Mouse (Mus musculus) hindbrain, embryonic 14.5 days (tissue): ENCODE results near the gene Methig1. TPM values are rescaled to one million over a fixed set of nuclear protein-coding genes. Genes with fewer than 3 reads are reported as not detected.

ENCODE experiments used
- ATAC-seq: fragments of 200-750 bp; cut with Nextera tagmentation; 2 replicates; pipeline ENCODE4 v1.8.0; 2017; ENCODE audit warnings: moderate number of reproducible peaks, mild to moderate bottlenecking, moderate TSS enrichment, moderate library complexity; ENCODE audit not compliant: low FRiP score
- DNase-seq: peaks from one replicate; pipeline ENCODE4 v3.0.0-alpha.2; 2015; ENCODE audit warnings: low spot score
- H3K27ac ChIP-seq: fragments of 300-500 bp; sonication (generic); 2 replicates; pipeline ENCODE4 v1.5.1; 2014; ENCODE audit warnings: mild to moderate bottlenecking, moderate library complexity
- H3K27me3 ChIP-seq: fragments of 300-500 bp; sonication (generic); 2 replicates; pipeline ENCODE4 v1.6.1; 2014; ENCODE audit warnings: mild to moderate bottlenecking, low read length, mixed read lengths; ENCODE audit not compliant: control insufficient read depth, insufficient read depth
- H3K36me3 ChIP-seq: fragments of 300-500 bp; sonication (generic); replicated peaks from 2 replicates; pipeline ENCODE4 v1.6.1; 2014; ENCODE audit not compliant: control insufficient read depth, insufficient read depth
- H3K4me1 ChIP-seq: fragments of 300-500 bp; sonication (generic); replicated peaks from 2 replicates; pipeline ENCODE4 v1.6.1; 2014; ENCODE audit warnings: antibody characterized with exemption, low read length, mixed read lengths; ENCODE audit not compliant: control insufficient read depth, insufficient read depth
- H3K4me2 ChIP-seq: fragments of 300-500 bp; sonication (generic); replicated peaks from 2 replicates; pipeline ENCODE4 v1.6.1; 2014; ENCODE audit warnings: mild to moderate bottlenecking, moderate library complexity
- H3K4me3 ChIP-seq: fragments of 300-500 bp; sonication (generic); replicated peaks from 2 replicates; pipeline ENCODE4 v1.5.1; 2014; ENCODE audit warnings: mild to moderate bottlenecking, low read length
- H3K9ac ChIP-seq: fragments of 300-500 bp; sonication (generic); 2 replicates; pipeline ENCODE4 v1.6.1; 2014
- H3K9me3 ChIP-seq: fragments of 300-500 bp; sonication (generic); 2 replicates; pipeline ENCODE4 v1.6.1; 2016; ENCODE audit warnings: low read length; ENCODE audit not compliant: control insufficient read depth
- WGBS: fragments of 180-500 bp; shearing (Covaris S2); extraction: QIAGEN DNeasy Blood & Tissue Kit; methylation state at CpG from one replicate; pipeline ENCODE4 v1.1.7; 2014; 5-methylcytosine and 5-hydroxymethylcytosine counted together
- polyA plus RNA-seq: library from polyadenylated mRNA; unstranded; fragments of >200 nt; fragmentation: Nextera tagmentation; extraction: Ambion mirVana; gene quantifications from 2 replicates; pipeline ENCODE4 v1.2.1, GENCODE M21; 2014

Methig1 gene
- polyA plus RNA-seq, 1 experiment from 2014 or later = 0.27 TPM

GRCm38 (mm10) chr15:100402347-100402746, 49.4 kb downstream of the Methig1 start:
- DNase-seq = no peak
- peaks cover 93% of the 10 kb centered on the region for H3K36me3 ChIP-seq
- no peak overlapping the region for H3K4me2 ChIP-seq
- H3K9me3 ChIP-seq = no peaks in the 10 kb centered on the region
- H3K9ac ChIP-seq = no peak overlapping the region
- WGBS = 93% methylated on average over 14 of the region's 14 CpGs
- H3K27ac ChIP-seq = no peak overlapping the region
- no peaks in the 10 kb centered on the region for H3K27me3 ChIP-seq
- H3K4me3 ChIP-seq = no peak overlapping the region
- ATAC-seq = no peak
- no peaks in the 10 kb centered on the region for H3K4me1 ChIP-seq

- no peak overlapping the region for H3K9ac ChIP-seq
- no peaks in the 10 kb centered on the region for H3K4me1 ChIP-seq
- H3K4me2 ChIP-seq = no peak overlapping the region
- ATAC-seq (no peak), DNase-seq (no peak)
- no peak overlapping the region for H3K27ac ChIP-seq
- WGBS = 82% methylated on average over 4 of the region's 4 CpGs
- H3K36me3 ChIP-seq = peaks cover 93% of the 10 kb centered on the region
- no peak overlapping the region for H3K4me3 ChIP-seq
- no peaks in the 10 kb centered on the region for H3K9me3 ChIP-seq
- no peaks in the 10 kb centered on the region for H3K27me3 ChIP-seq
These were observed 49.8 kb downstream of the Methig1 start for GRCm38 (mm10) chr15:100402798-100403197.

- no peak overlapping the region for H3K4me3 ChIP-seq
- DNase-seq = no peak
- no peaks in the 10 kb centered on the region for H3K9me3 ChIP-seq
- 93% methylated on average over 16 of the region's 16 CpGs for WGBS
- H3K9ac ChIP-seq = no peak overlapping the region
- ATAC-seq = no peak
- no peak overlapping the region for H3K27ac ChIP-seq
- no peaks in the 10 kb centered on the region for H3K27me3 ChIP-seq
- no peak overlapping the region for H3K4me2 ChIP-seq
- H3K4me1 ChIP-seq = no peaks in the 10 kb centered on the region
- H3K36me3 ChIP-seq = peaks cover 93% of the 10 kb centered on the region
These were observed 50.5 kb downstream of the Methig1 start for GRCm38 (mm10) chr15:100403318-100404000.

GRCm38 (mm10) chr15:100406088-100406487, 53.1 kb downstream of the Methig1 start:
- Histone ChIP-seq H3K4me3 (no peak overlapping the region), H3K9ac (no peak overlapping the region), H3K9me3 (no peaks in the 10 kb centered on the region), H3K4me1 (no peaks in the 10 kb centered on the region), H3K36me3 (peaks cover 90% of the 10 kb centered on the region), H3K4me2 (no peak overlapping the region), H3K27ac (no peak overlapping the region), H3K27me3 (no peaks in the 10 kb centered on the region)
- 88% methylated on average over 5 of the region's 5 CpGs for WGBS
- ATAC-seq (no peak), DNase-seq (no peak)

- peaks cover 41% of the 10 kb centered on the region for H3K36me3 ChIP-seq
These were observed 58.1 kb downstream of the Methig1 start for GRCm38 (mm10) chr15:100410918-100411672.

GRCm38 (mm10) chr15:100411731-100412130, 58.8 kb downstream of the Methig1 start:
- 89% methylated on average over 5 of the region's 5 CpGs for WGBS
- ATAC-seq (no peak), DNase-seq (no peak)
- no peak overlapping the region for H3K4me2 ChIP-seq
- H3K4me3 ChIP-seq = no peak overlapping the region
- no peak overlapping the region for H3K27ac ChIP-seq
- no peaks in the 10 kb centered on the region for H3K27me3 ChIP-seq
- H3K4me1 ChIP-seq = no peaks in the 10 kb centered on the region
- no peak overlapping the region for H3K9ac ChIP-seq
- H3K9me3 ChIP-seq = no peaks in the 10 kb centered on the region
- H3K36me3 ChIP-seq = peaks cover 38% of the 10 kb centered on the region

More at GRCm38 (mm10) chr15:100410918-100411672, 58.1 kb downstream of the Methig1 start:
- Histone ChIP-seq H3K27ac (no peak overlapping the region), H3K9me3 (no peaks in the 10 kb centered on the region), H3K27me3 (no peaks in the 10 kb centered on the region), H3K4me3 (no peak overlapping the region), H3K4me1 (no peaks in the 10 kb centered on the region), H3K4me2 (no peak overlapping the region), H3K9ac (no peak overlapping the region)
- ATAC-seq (no peak), DNase-seq (no peak)
- 59% methylated on average over 14 of the region's 14 CpGs for WGBS

- Histone ChIP-seq H3K4me2 (no peak overlapping the region), H3K36me3 (peaks cover 25% of the 10 kb centered on the region), H3K9me3 (no peaks in the 10 kb centered on the region), H3K9ac (no peak overlapping the region), H3K4me3 (no peak overlapping the region), H3K27me3 (no peaks in the 10 kb centered on the region), H3K4me1 (no peaks in the 10 kb centered on the region), H3K27ac (no peak overlapping the region)
- no peak for ATAC-seq
- DNase-seq = no peak
- WGBS = 88% methylated on average over 4 of the region's 5 CpGs
These were observed 60.4 kb downstream of the Methig1 start for GRCm38 (mm10) chr15:100413306-100413705.

- no peak overlapping the region for H3K4me3 ChIP-seq
- no peak overlapping the region for H3K27ac ChIP-seq
- 74% methylated on average over 4 of the region's 4 CpGs for WGBS
- DNase-seq (no peak), ATAC-seq (no peak)
- no peak overlapping the region for H3K4me2 ChIP-seq
- H3K36me3 ChIP-seq = peaks cover 18% of the 10 kb centered on the region
- no peaks in the 10 kb centered on the region for H3K4me1 ChIP-seq
- H3K27me3 ChIP-seq = no peaks in the 10 kb centered on the region
- H3K9me3 ChIP-seq = no peaks in the 10 kb centered on the region
- H3K9ac ChIP-seq = no peak overlapping the region
These were observed 61.1 kb downstream of the Methig1 start for GRCm38 (mm10) chr15:100414011-100414410.

- Histone ChIP-seq H3K27ac (no peak overlapping the region), H3K4me1 (peaks cover 2% of the 10 kb centered on the region; the same call in 1 of the 2 replicates), H3K4me2 (no peak overlapping the region), H3K36me3 (peaks cover 9% of the 10 kb centered on the region), H3K27me3 (no peaks in the 10 kb centered on the region), H3K9ac (no peak overlapping the region), H3K4me3 (no peak overlapping the region), H3K9me3 (no peaks in the 10 kb centered on the region)
- DNase-seq (no peak), ATAC-seq (no peak)
- 94% methylated on average over 13 of the region's 13 CpGs for WGBS
These were observed 62.0 kb downstream of the Methig1 start for GRCm38 (mm10) chr15:100414942-100415341.
